Mouse (Mus musculus): ENCODE data around the gene Gm17455. TPM values are rescaled to one million over a fixed set of nuclear protein-coding genes. Genes with fewer than 3 reads are reported as not detected.

Gene Gm17455
- polyA plus RNA-seq, 1 experiment from 2014 or later: not detected

- 55% methylated on average over 7 of the region's 7 CpGs for WGBS (ENCODE audit: insufficient replicate concordance)
- no peaks in the 10 kb centered on the region for H3K27me3 ChIP-seq (ENCODE audit: control insufficient read depth, insufficient read depth, low read depth, low read length)
- no peak overlapping the region for H3K4me2 ChIP-seq (ENCODE audit: low read depth, low read length)
- H3K27ac ChIP-seq (ENCODE audit: low read length): no peak overlapping the region
- H3K4me3 ChIP-seq (ENCODE audit: low read depth, low read length): no peak overlapping the region
- H3K9me3 ChIP-seq (replicated peaks; ENCODE audit: control insufficient read depth, low read length): no peaks in the 10 kb centered on the region
- H3K4me1 ChIP-seq (ENCODE audit: control insufficient read depth, low read depth, low read length): no peaks in the 10 kb centered on the region
- H3K36me3 ChIP-seq (ENCODE audit: control insufficient read depth, insufficient read depth): no peaks in the 10 kb centered on the region
- no peak for ATAC-seq (ENCODE audit: low read depth)
- H3K9ac ChIP-seq (ENCODE audit: low read depth, low read length): no peak overlapping the region
Measured at GRCm38 (mm10) chr10:60422756-60423155, 23.2 kb downstream of the Gm17455 start.

- Histone ChIP-seq H3K4me3 (ENCODE audit: low read depth, low read length) (no peak overlapping the region), H3K36me3 (ENCODE audit: control insufficient read depth, insufficient read depth) (no peaks in the 10 kb centered on the region), H3K4me2 (ENCODE audit: low read depth, low read length) (no peak overlapping the region), H3K27me3 (ENCODE audit: control insufficient read depth, insufficient read depth, low read depth, low read length) (no peaks in the 10 kb centered on the region), H3K4me1 (ENCODE audit: control insufficient read depth, low read depth, low read length) (no peaks in the 10 kb centered on the region), H3K27ac (ENCODE audit: low read length) (no peak overlapping the region), H3K9ac (ENCODE audit: low read depth, low read length) (no peak overlapping the region), H3K9me3 (replicated peaks; ENCODE audit: control insufficient read depth, low read length) (no peaks in the 10 kb centered on the region)
- 69% methylated on average over 10 of the region's 10 CpGs for WGBS (ENCODE audit: insufficient replicate concordance)
- ATAC-seq (ENCODE audit: low read depth): no peak
Measured at GRCm38 (mm10) chr10:60430001-60430400, 30.5 kb downstream of the Gm17455 start.

- Histone ChIP-seq H3K4me2 (ENCODE audit: low read depth, low read length) (no peak overlapping the region), H3K4me3 (ENCODE audit: low read depth, low read length) (no peak overlapping the region), H3K4me1 (ENCODE audit: control insufficient read depth, low read depth, low read length) (no peaks in the 10 kb centered on the region), H3K27me3 (ENCODE audit: control insufficient read depth, insufficient read depth, low read depth, low read length) (no peaks in the 10 kb centered on the region), H3K9me3 (replicated peaks; ENCODE audit: control insufficient read depth, low read length) (no peaks in the 10 kb centered on the region), H3K36me3 (ENCODE audit: control insufficient read depth, insufficient read depth) (no peaks in the 10 kb centered on the region), H3K9ac (ENCODE audit: low read depth, low read length) (no peak overlapping the region), H3K27ac (ENCODE audit: low read length) (no peak overlapping the region)
- no peak for ATAC-seq (ENCODE audit: low read depth)
- 44% methylated on average over 6 of the region's 6 CpGs for WGBS (ENCODE audit: insufficient replicate concordance)
Measured at GRCm38 (mm10) chr10:60430591-60430990, 31.1 kb downstream of the Gm17455 start.

- no peak overlapping the region for H3K27ac ChIP-seq (ENCODE audit: low read length)
- H3K4me1 ChIP-seq (ENCODE audit: control insufficient read depth, low read depth, low read length): no peaks in the 10 kb centered on the region
- no peak for ATAC-seq (ENCODE audit: low read depth)
- H3K4me2 ChIP-seq (ENCODE audit: low read depth, low read length): no peak overlapping the region
- H3K4me3 ChIP-seq (ENCODE audit: low read depth, low read length): no peak overlapping the region
- no peak overlapping the region for H3K9ac ChIP-seq (ENCODE audit: low read depth, low read length)
- no peaks in the 10 kb centered on the region for H3K27me3 ChIP-seq (ENCODE audit: control insufficient read depth, insufficient read depth, low read depth, low read length)
- 31% methylated on average over 4 of the region's 4 CpGs for WGBS (ENCODE audit: insufficient replicate concordance)
- no peaks in the 10 kb centered on the region for H3K36me3 ChIP-seq (ENCODE audit: control insufficient read depth, insufficient read depth)
- H3K9me3 ChIP-seq (replicated peaks; ENCODE audit: control insufficient read depth, low read length): no peaks in the 10 kb centered on the region
Measured at GRCm38 (mm10) chr10:60432679-60433078, 33.2 kb downstream of the Gm17455 start.

- 66% methylated on average over 4 of the region's 4 CpGs for WGBS (ENCODE audit: insufficient replicate concordance)
- H3K27ac ChIP-seq (ENCODE audit: low read length): no peak overlapping the region
- H3K9ac ChIP-seq (ENCODE audit: low read depth, low read length): no peak overlapping the region
- H3K4me2 ChIP-seq (ENCODE audit: low read depth, low read length): no peak overlapping the region
- H3K27me3 ChIP-seq (ENCODE audit: control insufficient read depth, insufficient read depth, low read depth, low read length): no peaks in the 10 kb centered on the region
- no peaks in the 10 kb centered on the region for H3K4me1 ChIP-seq (ENCODE audit: control insufficient read depth, low read depth, low read length)
- H3K4me3 ChIP-seq (ENCODE audit: low read depth, low read length): no peak overlapping the region
- ATAC-seq (ENCODE audit: low read depth): no peak
- H3K9me3 ChIP-seq (replicated peaks; ENCODE audit: control insufficient read depth, low read length): no peaks in the 10 kb centered on the region
- H3K36me3 ChIP-seq (ENCODE audit: control insufficient read depth, insufficient read depth): no peaks in the 10 kb centered on the region
Measured at GRCm38 (mm10) chr10:60442321-60442720, 42.8 kb downstream of the Gm17455 start.

- no peaks in the 10 kb centered on the region for H3K9me3 ChIP-seq (replicated peaks; ENCODE audit: control insufficient read depth, low read length)
- no peak overlapping the region for H3K4me3 ChIP-seq (ENCODE audit: low read depth, low read length)
- H3K27me3 ChIP-seq (ENCODE audit: control insufficient read depth, insufficient read depth, low read depth, low read length): no peaks in the 10 kb centered on the region
- no peak overlapping the region for H3K4me2 ChIP-seq (ENCODE audit: low read depth, low read length)
- no peaks in the 10 kb centered on the region for H3K36me3 ChIP-seq (ENCODE audit: control insufficient read depth, insufficient read depth)
- H3K27ac ChIP-seq (ENCODE audit: low read length): no peak overlapping the region
- H3K9ac ChIP-seq (ENCODE audit: low read depth, low read length): no peak overlapping the region
- ATAC-seq (ENCODE audit: low read depth): no peak
- WGBS (ENCODE audit: insufficient replicate concordance): 0% methylated on average over 2 of the region's 2 CpGs
- no peaks in the 10 kb centered on the region for H3K4me1 ChIP-seq (ENCODE audit: control insufficient read depth, low read depth, low read length)
Measured at GRCm38 (mm10) chr10:60443078-60443477, 43.6 kb downstream of the Gm17455 start.

- Histone ChIP-seq H3K4me3 (ENCODE audit: low read depth, low read length) (no peak overlapping the region), H3K4me2 (ENCODE audit: low read depth, low read length) (no peak overlapping the region), H3K9ac (ENCODE audit: low read depth, low read length) (no peak overlapping the region), H3K27ac (ENCODE audit: low read length) (no peak overlapping the region), H3K27me3 (ENCODE audit: control insufficient read depth, insufficient read depth, low read depth, low read length) (no peaks in the 10 kb centered on the region), H3K4me1 (ENCODE audit: control insufficient read depth, low read depth, low read length) (no peaks in the 10 kb centered on the region), H3K36me3 (ENCODE audit: control insufficient read depth, insufficient read depth) (no peaks in the 10 kb centered on the region), H3K9me3 (replicated peaks; ENCODE audit: control insufficient read depth, low read length) (no peaks in the 10 kb centered on the region)
- ATAC-seq (ENCODE audit: low read depth): no peak
- 39% methylated on average over 8 of the region's 8 CpGs for WGBS (ENCODE audit: insufficient replicate concordance)
Measured at GRCm38 (mm10) chr10:60445031-60445593, 45.6 kb downstream of the Gm17455 start.

- no peak overlapping the region for H3K27ac ChIP-seq (ENCODE audit: low read length)
- no peaks in the 10 kb centered on the region for H3K9me3 ChIP-seq (replicated peaks; ENCODE audit: control insufficient read depth, low read length)
- H3K4me1 ChIP-seq (ENCODE audit: control insufficient read depth, low read depth, low read length): no peaks in the 10 kb centered on the region
- H3K36me3 ChIP-seq (ENCODE audit: control insufficient read depth, insufficient read depth): no peaks in the 10 kb centered on the region
- H3K9ac ChIP-seq (ENCODE audit: low read depth, low read length): no peak overlapping the region
- H3K4me3 ChIP-seq (ENCODE audit: low read depth, low read length): no peak overlapping the region
- ATAC-seq (ENCODE audit: low read depth): no peak
- WGBS (ENCODE audit: insufficient replicate concordance): 71% methylated on average over 12 of the region's 12 CpGs
- no peak overlapping the region for H3K4me2 ChIP-seq (ENCODE audit: low read depth, low read length)
- no peaks in the 10 kb centered on the region for H3K27me3 ChIP-seq (ENCODE audit: control insufficient read depth, insufficient read depth, low read depth, low read length)
Measured at GRCm38 (mm10) chr10:60447186-60447585, 47.7 kb downstream of the Gm17455 start.

Measured in liver, embryonic 16.5 days (tissue).